Mouse (Mus musculus) lung, embryonic 15.5 days (tissue): ENCODE results near the gene Slx4ip. TPM values are rescaled to one million over a fixed set of nuclear protein-coding genes. Genes with fewer than 3 reads are reported as not detected.

Source experiments
- ATAC-seq: fragments of 200-750 bp; cut with Nextera tagmentation; 2 replicates; pipeline ENCODE4 v1.8.0; 2017; ENCODE audit warnings: moderate number of reproducible peaks, borderline replicate concordance; ENCODE audit not compliant: low FRiP score, low TSS enrichment; ENCODE audit errors: extremely low read depth
- H3K27ac ChIP-seq: fragments of 300-500 bp; sonication (generic); 2 replicates; pipeline ENCODE4 v1.5.1; 2015; ENCODE audit warnings: moderate library complexity, mild to moderate bottlenecking, inconsistent platforms
- H3K27me3 ChIP-seq: fragments of 300-500 bp; sonication (generic); 2 replicates; pipeline ENCODE4 v1.6.1; 2015; ENCODE audit warnings: inconsistent platforms
- H3K36me3 ChIP-seq: fragments of 300-500 bp; sonication (generic); 2 replicates; pipeline ENCODE4 v1.6.1; 2015; ENCODE audit warnings: inconsistent platforms
- H3K4me1 ChIP-seq: fragments of 300-500 bp; sonication (generic); 2 replicates; pipeline ENCODE4 v1.6.1; 2015; ENCODE audit warnings: inconsistent platforms
- H3K4me2 ChIP-seq: fragments of 300-500 bp; sonication (generic); 2 replicates; pipeline ENCODE4 v1.6.1; 2015; ENCODE audit warnings: inconsistent platforms, mild to moderate bottlenecking, moderate library complexity
- H3K4me3 ChIP-seq: fragments of 300-500 bp; sonication (generic); 2 replicates; pipeline ENCODE4 v1.5.1; 2015; ENCODE audit warnings: mild to moderate bottlenecking, inconsistent platforms
- H3K9ac ChIP-seq: fragments of 300-500 bp; sonication (generic); 2 replicates; pipeline ENCODE4 v1.6.1; 2015; ENCODE audit warnings: inconsistent platforms
- H3K9me3 ChIP-seq: fragments of 300-500 bp; sonication (generic); 2 replicates; pipeline ENCODE4 v1.6.1; 2016; ENCODE audit warnings: inconsistent platforms
- WGBS: fragments of 180-500 bp; shearing (Covaris S2); methylation state at CpG from one replicate; pipeline ENCODE4 v1.1.7; 2015; 5-methylcytosine and 5-hydroxymethylcytosine counted together
- polyA plus RNA-seq: library from polyadenylated mRNA; unstranded; fragments of >200 nt; fragmentation: Nextera tagmentation; extraction: Ambion mirVana; gene quantifications from 2 replicates; pipeline ENCODE4 v1.2.1, GENCODE M21; 2015

The Slx4ip gene
- polyA plus RNA-seq, 1 experiment from 2014 or later = 7.2 TPM

- ATAC-seq = no peak
- WGBS = 14% methylated on average over 12 of the region's 12 CpGs
- H3K36me3 ChIP-seq = no peaks in the 10 kb centered on the region
- no peaks in the 10 kb centered on the region for H3K9me3 ChIP-seq
- H3K4me3 ChIP-seq = peak overlapping the region; percentile 93
- H3K27me3 ChIP-seq = no peaks in the 10 kb centered on the region
- H3K9ac ChIP-seq = peak overlapping the region; percentile 73; the same call in 1 of the 2 replicates
- peak overlapping the region; percentile 92 for H3K27ac ChIP-seq
- H3K4me1 ChIP-seq = peaks cover 41% of the 10 kb centered on the region
- H3K4me2 ChIP-seq = peak overlapping the region; percentile 97
Observed at GRCm38 (mm10) chr2:137113288-137114061, 222.5 kb downstream of the Slx4ip start.

DNA sequence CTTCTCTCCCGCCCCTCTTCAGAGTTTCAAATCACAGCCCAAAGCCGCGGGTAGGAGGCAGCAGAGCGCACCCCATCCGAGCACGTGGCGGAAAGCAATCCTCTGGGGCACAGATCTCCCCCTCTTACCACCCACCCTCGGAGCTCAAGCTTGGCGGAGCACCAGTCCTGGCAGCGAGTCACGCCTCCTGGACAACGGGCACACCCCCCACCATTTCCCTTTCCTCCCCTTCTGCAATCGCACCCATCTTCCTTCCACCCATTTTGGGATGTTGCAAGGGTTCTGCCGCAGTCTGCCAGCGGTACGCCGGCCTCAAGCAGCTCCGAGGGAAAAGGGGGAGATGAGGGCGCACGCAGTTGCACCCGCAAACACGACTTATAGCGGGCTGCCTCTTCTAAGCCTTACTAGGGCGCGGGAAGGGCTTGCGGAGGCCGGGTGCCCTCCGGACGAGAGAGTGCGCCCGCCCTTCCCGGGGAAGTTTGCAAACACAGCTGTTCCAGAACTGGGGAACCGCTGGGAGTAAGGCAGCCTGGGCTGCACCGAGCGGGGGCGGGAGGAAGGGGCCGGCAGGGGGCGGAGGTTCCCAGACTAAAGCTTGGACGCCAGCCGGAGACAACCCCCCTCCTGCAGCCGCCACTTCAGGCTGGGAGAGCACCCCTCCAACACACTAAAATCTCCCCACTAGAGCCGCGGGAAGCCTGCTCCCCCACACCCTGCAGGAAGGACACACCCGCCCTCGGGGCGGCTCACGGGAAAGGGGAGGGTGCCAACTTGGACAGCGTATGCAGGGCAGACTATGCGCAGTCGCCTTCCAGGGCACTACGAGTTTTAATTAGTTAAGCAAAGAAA is 223.5 kb downstream of the Slx4ip start:
- peak overlapping the region; percentile 93 for H3K4me3 ChIP-seq
- H3K9ac ChIP-seq = peak overlapping the region; percentile 73
- H3K4me2 ChIP-seq = peak overlapping the region; percentile 97
- ATAC-seq = peak; percentile 59
- H3K27ac ChIP-seq = peak overlapping the region; percentile 92
- peaks cover 36% of the 10 kb centered on the region for H3K4me1 ChIP-seq
- no peaks in the 10 kb centered on the region for H3K9me3 ChIP-seq
- no peaks in the 10 kb centered on the region for H3K27me3 ChIP-seq
- under 1% methylated on average over 51 of the region's 51 CpGs for WGBS
- H3K36me3 ChIP-seq = no peaks in the 10 kb centered on the region

GRCm38 (mm10) chr2:137115241-137116024 is 224.4 kb downstream of the Slx4ip start:
- WGBS = under 1% methylated on average over 40 of the region's 40 CpGs
- no peaks in the 10 kb centered on the region for H3K36me3 ChIP-seq
- ATAC-seq = no peak
- H3K4me3 ChIP-seq = peak overlapping the region; percentile 93
- H3K27me3 ChIP-seq = no peaks in the 10 kb centered on the region
- H3K4me1 ChIP-seq = peaks cover 28% of the 10 kb centered on the region
- H3K9ac ChIP-seq = peak overlapping the region; percentile 73
- H3K4me2 ChIP-seq = peak overlapping the region; percentile 97
- peak overlapping the region; percentile 99 for H3K27ac ChIP-seq
- H3K9me3 ChIP-seq = no peaks in the 10 kb centered on the region

- H3K4me2 ChIP-seq = peak within 1 kb of the TSS; percentile 97
- H3K4me1 ChIP-seq = peaks cover 21% of the 10 kb centered on the region
- no peaks in the 10 kb centered on the region for H3K9me3 ChIP-seq
- H3K27ac ChIP-seq = peak within 1 kb of the TSS; percentile 99
- no peaks in the 10 kb centered on the region for H3K36me3 ChIP-seq
- ATAC-seq = no peak
- peak within 1 kb of the TSS; percentile 88 for H3K9ac ChIP-seq
- peak within 1 kb of the TSS; percentile 93 for H3K4me3 ChIP-seq
- no peaks in the 10 kb centered on the region for H3K27me3 ChIP-seq
- WGBS = under 1% methylated on average over 52 of the region's 59 CpGs
Observed at GRCm38 (mm10) chr2:137116025-137116674, 225.1 kb downstream of the Slx4ip start, which contains the start of gene Jag1. Gene Jag1, minus strand, starts transcription at chr2:137116644.

- H3K36me3 ChIP-seq = no peaks in the 10 kb centered on the region
- peak overlapping the region; percentile 99 for H3K27ac ChIP-seq
- H3K4me1 ChIP-seq = peaks cover 21% of the 10 kb centered on the region
- H3K4me3 ChIP-seq = peak overlapping the region; percentile 93
- H3K9ac ChIP-seq = peak overlapping the region; percentile 88
- no peaks in the 10 kb centered on the region for H3K27me3 ChIP-seq
- H3K4me2 ChIP-seq = peak overlapping the region; percentile 97
- peak; percentile 75 for ATAC-seq
- no peaks in the 10 kb centered on the region for H3K9me3 ChIP-seq
- WGBS = under 1% methylated on average over 60 of the region's 61 CpGs
Observed at GRCm38 (mm10) chr2:137116675-137117320, 225.8 kb downstream of the Slx4ip start.

DNA sequence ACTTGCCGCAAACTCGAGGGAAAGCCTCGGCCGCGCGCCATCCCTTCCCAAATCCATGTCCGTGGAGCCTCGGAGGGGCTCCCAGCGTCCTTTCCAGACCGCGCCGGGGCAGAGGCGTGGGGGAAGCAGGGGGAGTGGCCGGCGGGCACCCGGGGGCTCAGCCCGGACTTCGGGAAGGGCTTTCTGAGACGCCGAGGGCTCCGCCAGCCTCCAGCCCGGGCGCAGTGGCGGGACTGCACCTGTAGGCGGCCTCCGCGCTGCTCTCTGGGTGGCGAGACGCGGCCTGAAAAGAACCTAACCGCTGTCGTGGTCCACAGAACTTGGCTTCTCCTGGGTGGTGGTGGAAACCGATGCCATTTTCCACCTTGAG is 226.3 kb downstream of the Slx4ip start:
- H3K4me1 ChIP-seq = peaks cover 21% of the 10 kb centered on the region
- H3K9me3 ChIP-seq = no peaks in the 10 kb centered on the region
- no peaks in the 10 kb centered on the region for H3K36me3 ChIP-seq
- peak overlapping the region; percentile 99 for H3K27ac ChIP-seq
- peak; percentile 68 for ATAC-seq
- WGBS = under 1% methylated on average over 33 of the region's 33 CpGs
- no peaks in the 10 kb centered on the region for H3K27me3 ChIP-seq
- peak overlapping the region; percentile 97 for H3K4me2 ChIP-seq
- H3K9ac ChIP-seq = peak overlapping the region; percentile 88
- H3K4me3 ChIP-seq = peak overlapping the region; percentile 93

Other genes with a start within 250 kb of the Slx4ip start
- 1.0 and 1.6 TPM in 2 replicates for gene Snap25, start 177.8 kb upstream of the Slx4ip start, polyA plus RNA-seq
- gene AL731706.2, start 5.5 kb upstream of the Slx4ip start, polyA plus RNA-seq = 38.9 and 39.8 TPM in 2 replicates
- gene AL731706.1, start 171 bp downstream of the Slx4ip start, polyA plus RNA-seq = 25.1 and 31.7 TPM in 2 replicates
- 11.6 and 12.1 TPM in 2 replicates for gene Mkks, start 171 bp downstream of the Slx4ip start, polyA plus RNA-seq
- 15.0 and 15.2 TPM in 2 replicates for gene Jag1, start 225.4 kb downstream of the Slx4ip start, polyA plus RNA-seq